ENCODE assay signal across 8 mouse cellular contexts in the genomic region with DNA sequence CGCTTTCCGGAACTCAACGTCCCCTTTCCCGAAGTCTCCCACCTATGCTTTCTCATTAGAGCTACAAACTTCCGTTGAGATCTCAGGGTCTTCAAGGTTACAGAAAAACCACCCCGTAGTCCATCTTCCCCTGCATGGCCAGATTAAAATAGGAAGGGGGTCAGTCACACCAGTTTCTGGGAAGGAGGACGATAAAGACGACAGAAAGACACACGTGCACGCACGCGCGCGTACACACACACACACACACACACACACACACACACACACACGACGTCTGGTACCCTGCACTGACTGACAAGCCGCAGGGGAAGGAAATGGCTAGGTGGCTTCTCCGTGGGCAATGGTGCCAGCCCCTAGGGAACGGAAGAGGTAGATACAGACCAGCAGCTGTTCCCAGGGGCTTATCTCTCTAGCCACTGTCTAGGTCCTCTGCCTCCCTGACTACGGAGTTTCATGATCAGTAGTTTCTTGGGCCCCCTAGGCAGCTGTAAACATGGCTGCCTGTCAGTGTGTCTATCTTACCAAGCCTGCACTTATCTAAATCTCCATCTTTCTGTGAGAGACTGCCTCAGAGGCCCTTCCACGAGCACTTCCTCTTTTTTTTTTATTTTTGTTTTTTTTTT. TPM values are rescaled to one million over a fixed set of nuclear protein-coding genes. Genes with fewer than 3 reads are reported as not detected.
DNase-seq lines count a peak whose midpoint lies in the region; ATAC-seq lines count a peak whose summit lies in the region.

No protein-coding gene starts in this region.

- WGBS in heart, embryonic 11.5 days (ENCODE audit: insufficient replicate concordance), result 12% methylated on average over 21 of the region's 21 CpGs
- whole genome bisulfite sequencing in hindbrain, embryonic 15.5 days, result 21% methylated on average over 19 of the region's 21 CpGs
- 16% methylated on average over 21 of the region's 21 CpGs for WGBS in stomach, embryonic 15.5 days

- peak overlapping the region; percentile 47 for H3K4me3 ChIP-seq in heart, embryonic 11.5 days (ENCODE audit: low read depth, low read length)
- peak overlapping the region; percentile 49 for H3K4me3 ChIP-seq in brown adipose tissue, adult 24 weeks (ENCODE audit: insufficient read depth, low read depth, low read length)
- peak overlapping the region; percentile 41 for H3K4me3 ChIP-seq in hindbrain, embryonic 15.5 days
- peak overlapping the region; percentile 42 for H3K4me3 ChIP-seq in stomach, embryonic 15.5 days (replicated peaks)

- H3K9ac ChIP-seq in heart, embryonic 11.5 days (ENCODE audit: low read depth, low read length), result peak overlapping the region; percentile 67
- H3K9ac ChIP-seq in hindbrain, embryonic 15.5 days, result 0 out of 2 replicates have a peak overlapping the region, but pooled peaks have one; percentile 35
- H3K9ac ChIP-seq in stomach, embryonic 15.5 days, result 0 out of 2 replicates have a peak overlapping the region, but pooled peaks have one; percentile 9

- peaks cover 4% of the 10 kb centered on the region; the same call in 1 of the 2 replicates for H3K4me1 ChIP-seq in heart, embryonic 11.5 days (ENCODE audit: control insufficient read depth, insufficient read depth, low read length)
- H3K4me1 ChIP-seq in brown adipose tissue, adult 24 weeks (ENCODE audit: control insufficient read depth, insufficient read depth, insufficient read length, low read length), result no peaks in the 10 kb centered on the region
- peaks cover 12% of the 10 kb centered on the region for H3K4me1 ChIP-seq in hindbrain, embryonic 15.5 days (replicated peaks)
- H3K4me1 ChIP-seq in stomach, embryonic 15.5 days, result peaks cover 8% of the 10 kb centered on the region; the same call in 1 of the 2 replicates

- no peaks in the 10 kb centered on the region for H3K9me3 ChIP-seq in heart, embryonic 11.5 days (replicated peaks; ENCODE audit: control insufficient read depth, low read length)
- H3K9me3 ChIP-seq in hindbrain, embryonic 15.5 days, result no peaks in the 10 kb centered on the region
- no peaks in the 10 kb centered on the region for H3K9me3 ChIP-seq in stomach, embryonic 15.5 days

- DNase-seq in heart, postnatal 36 days, result no peak
- DNase-seq in right cerebral cortex, postnatal 10 days (ENCODE audit: low spot score in 2 of 2), result no peak
- DNase-seq in urinary bladder, postnatal 10 days (ENCODE audit: low spot score), result no peak

- H3K27ac ChIP-seq in heart, embryonic 11.5 days (ENCODE audit: low read depth, low read length), result no peak overlapping the region
- H3K27ac ChIP-seq in brown adipose tissue, adult 24 weeks (replicated peaks; ENCODE audit: low read depth, low read length), result no peak overlapping the region
- no peak overlapping the region for H3K27ac ChIP-seq in hindbrain, embryonic 15.5 days (replicated peaks)
- H3K27ac ChIP-seq in stomach, embryonic 15.5 days, result no peak overlapping the region

- ATAC-seq in heart, embryonic 11.5 days (replicated peaks; ENCODE audit: insufficient number of reproducible peaks, low FRiP score, low TSS enrichment), result no peak
- ATAC-seq in hindbrain, embryonic 15.5 days (ENCODE audit: low FRiP score, low read depth), result peak; percentile 31; the same call in 1 of the 2 replicates
- peak; percentile 90 for ATAC-seq in megakaryocyte progenitor cell, adult 5-6 weeks (replicated peaks; ENCODE audit: poor library complexity)
- no peak for ATAC-seq in stomach, embryonic 15.5 days (ENCODE audit: insufficient read depth, low FRiP score, low read depth)

- peaks cover 24% of the 10 kb centered on the region for H3K27me3 ChIP-seq in heart, embryonic 11.5 days (ENCODE audit: control insufficient read depth, insufficient read depth, low read length)
- peaks cover 28% of the 10 kb centered on the region for H3K27me3 ChIP-seq in hindbrain, embryonic 15.5 days
- peaks cover 10% of the 10 kb centered on the region; the same call in 1 of the 2 replicates for H3K27me3 ChIP-seq in stomach, embryonic 15.5 days (replicated peaks)

- H3K36me3 ChIP-seq in heart, embryonic 11.5 days (ENCODE audit: control insufficient read depth, insufficient read depth, low read length), result no peaks in the 10 kb centered on the region
- H3K36me3 ChIP-seq in hindbrain, embryonic 15.5 days, result no peaks in the 10 kb centered on the region
- no peaks in the 10 kb centered on the region for H3K36me3 ChIP-seq in stomach, embryonic 15.5 days

- peak overlapping the region; percentile 97 for H3K4me2 ChIP-seq in heart, embryonic 11.5 days
- peak overlapping the region; percentile 90 for H3K4me2 ChIP-seq in hindbrain, embryonic 15.5 days
- H3K4me2 ChIP-seq in stomach, embryonic 15.5 days, result peak overlapping the region; percentile 93

- intact Hi-C loops in heart, postnatal 36 days (cut with DNase I), result loop anchor here (1.0 to 5.0 kb wide), 2 partner anchors 47 to 238 kb away; no protein-coding TSS in a partner anchor

RNA-seq across cellular contexts. Expression of a gene that starts 6.6 kb away (rescaled TPM):
- polyA plus RNA-seq in heart, embryonic 11.5 days (2014; fragmentation: Nextera tagmentation; extraction: Ambion mirVana), result 0.94 and 1.2 TPM in 2 replicates
- total RNA-seq in heart, postnatal 36 days (2021), result 1 to 10 TPM; 1.6 to 1.8 TPM
- polyA plus RNA-seq in brown adipose tissue, adult 24 weeks (2012; ENCODE audit: insufficient read depth, insufficient read length, missing spikeins), result 2.0 and 4.6 TPM in 2 replicates
- 1.1 and 1.2 TPM in 2 replicates for polyA plus RNA-seq in hindbrain, embryonic 15.5 days (2015; fragmentation: Nextera tagmentation; extraction: Ambion mirVana)
- 26.6 and 29.2 TPM in 2 replicates for total RNA-seq in megakaryocyte progenitor cell, adult 5-6 weeks (2015)
- 36.7 and 44.6 TPM in 2 replicates for total RNA-seq in megakaryocyte progenitor cell, adult 5-6 weeks (2017)
- 9.6 and 12.7 TPM in 2 replicates for polyA plus RNA-seq in stomach, embryonic 15.5 days (2015; fragmentation: Nextera tagmentation; extraction: Ambion mirVana)

RNA-seq across cellular contexts. Expression of a gene that starts 20.6 kb away (rescaled TPM):
- 31.3 and 33.4 TPM in 2 replicates for polyA plus RNA-seq in heart, embryonic 11.5 days (2014; fragmentation: Nextera tagmentation; extraction: Ambion mirVana)
- total RNA-seq in heart, postnatal 36 days (2021), result 10 to 100 TPM; 15.8 to 16.2 TPM
- polyA plus RNA-seq in brown adipose tissue, adult 24 weeks (2012; ENCODE audit: insufficient read depth, insufficient read length, missing spikeins), result 137 and 181 TPM in 2 replicates
- polyA plus RNA-seq in hindbrain, embryonic 15.5 days (2015; fragmentation: Nextera tagmentation; extraction: Ambion mirVana), result 39.2 and 40.1 TPM in 2 replicates
- total RNA-seq in megakaryocyte progenitor cell, adult 5-6 weeks (2015), result 6.3 and 10.2 TPM in 2 replicates
- total RNA-seq in megakaryocyte progenitor cell, adult 5-6 weeks (2017), result 6.4 and 8.1 TPM in 2 replicates
- 63.3 and 64.3 TPM in 2 replicates for polyA plus RNA-seq in stomach, embryonic 15.5 days (2015; fragmentation: Nextera tagmentation; extraction: Ambion mirVana)

RNA-seq across cellular contexts. Expression of a gene that starts 22.1 kb away (rescaled TPM):
- 25.8 and 31.2 TPM in 2 replicates for polyA plus RNA-seq in heart, embryonic 11.5 days (2014; fragmentation: Nextera tagmentation; extraction: Ambion mirVana)
- 10 to 100 TPM; 32.2 to 35.9 TPM for total RNA-seq in heart, postnatal 36 days (2021)
- 15.9 and 18.0 TPM in 2 replicates for polyA plus RNA-seq in brown adipose tissue, adult 24 weeks (2012; ENCODE audit: insufficient read depth, insufficient read length, missing spikeins)
- 52.7 and 54.6 TPM in 2 replicates for polyA plus RNA-seq in hindbrain, embryonic 15.5 days (2015; fragmentation: Nextera tagmentation; extraction: Ambion mirVana)
- 19.7 and 28.7 TPM in 2 replicates for total RNA-seq in megakaryocyte progenitor cell, adult 5-6 weeks (2015)
- 28.3 and 29.5 TPM in 2 replicates for total RNA-seq in megakaryocyte progenitor cell, adult 5-6 weeks (2017)
- polyA plus RNA-seq in stomach, embryonic 15.5 days (2015; fragmentation: Nextera tagmentation; extraction: Ambion mirVana), result 44.5 and 52.7 TPM in 2 replicates

RNA-seq across cellular contexts. Expression of a gene that starts 32.2 kb away (rescaled TPM):
- 11.2 and 13.4 TPM in 2 replicates for polyA plus RNA-seq in heart, embryonic 11.5 days (2014; fragmentation: Nextera tagmentation; extraction: Ambion mirVana)
- 10 to 100 TPM; 20.0 to 21.9 TPM for total RNA-seq in heart, postnatal 36 days (2021)
- polyA plus RNA-seq in brown adipose tissue, adult 24 weeks (2012; ENCODE audit: insufficient read depth, insufficient read length, missing spikeins), result 10.3 and 12.1 TPM in 2 replicates
- polyA plus RNA-seq in hindbrain, embryonic 15.5 days (2015; fragmentation: Nextera tagmentation; extraction: Ambion mirVana), result 5.8 and 6.3 TPM in 2 replicates
- total RNA-seq in megakaryocyte progenitor cell, adult 5-6 weeks (2015), result 4.1 and 4.8 TPM in 2 replicates
- total RNA-seq in megakaryocyte progenitor cell, adult 5-6 weeks (2017), result 3.9 and 4.2 TPM in 2 replicates
- polyA plus RNA-seq in stomach, embryonic 15.5 days (2015; fragmentation: Nextera tagmentation; extraction: Ambion mirVana), result 29.8 and 33.8 TPM in 2 replicates

RNA-seq across cellular contexts. Expression of a gene that starts 45.3 kb away (rescaled TPM):
- 0.07 TPM in 1 of 2 replicates, not detected in the other for polyA plus RNA-seq in heart, embryonic 11.5 days (2014; fragmentation: Nextera tagmentation; extraction: Ambion mirVana)
- total RNA-seq in heart, postnatal 36 days (2021), result not detected
- not detected in 2 replicates for polyA plus RNA-seq in brown adipose tissue, adult 24 weeks (2012; ENCODE audit: insufficient read depth, insufficient read length, missing spikeins)
- 0.06 and 0.07 TPM in 2 replicates for polyA plus RNA-seq in hindbrain, embryonic 15.5 days (2015; fragmentation: Nextera tagmentation; extraction: Ambion mirVana)
- not detected in 2 replicates for total RNA-seq in megakaryocyte progenitor cell, adult 5-6 weeks (2015)
- not detected in 2 replicates for total RNA-seq in megakaryocyte progenitor cell, adult 5-6 weeks (2017)
- polyA plus RNA-seq in stomach, embryonic 15.5 days (2015; fragmentation: Nextera tagmentation; extraction: Ambion mirVana), result 0.27 and 0.30 TPM in 2 replicates

Comparison
In these comparisons a context has a peak if more than half of its experiments do, and no peak if none do; other contexts are left out.
1. ATAC-seq: peak in hindbrain, embryonic 15.5 days (single experiment) and megakaryocyte progenitor cell, adult 5-6 weeks (single experiment); none in heart, embryonic 11.5 days (single experiment) and stomach, embryonic 15.5 days (single experiment).
2. H3K9ac ChIP-seq: peak in every context shown above with its lines; median percentile 67 in heart, embryonic 11.5 days; 35 in hindbrain, embryonic 15.5 days; 9 in stomach, embryonic 15.5 days.
3. Peak in every context shown above with its lines, with median percentiles within 50 percentile points of each other: H3K4me2 ChIP-seq and H3K4me3 ChIP-seq.